Mouse (Mus musculus) MEL (cell line): ENCODE data around the gene Fars2. TPM values are rescaled to one million over a fixed set of nuclear protein-coding genes. Genes with fewer than 3 reads are reported as not detected.

ENCODE experiments used
- DNase-seq: peaks from one replicate; pipeline ENCODE4 v3.0.0; 2011; ENCODE audit warnings: low read depth, low spot score
- H3K27ac ChIP-seq: 2 replicates; pipeline ENCODE4 v1.5.1; 2012; ENCODE audit warnings: low read depth, mild to moderate bottlenecking, control low read depth, low read length, moderate library complexity; ENCODE audit not compliant: control insufficient read depth
- H3K27me3 ChIP-seq, 2 experiments: fragments of 150-350 bp in 1 of 2; sonication (generic) in 1 of 2; 2 replicates each; pipeline ENCODE4 v1.6.1; 2012; ENCODE audit warnings: low read length in 2 of 2, mild to moderate bottlenecking in 2 of 2, improper control_type of control experiment in 1 of 2, moderate library complexity in 1 of 2; ENCODE audit not compliant: insufficient read depth in 2 of 2, control insufficient read depth in 1 of 2
- H3K36me3 ChIP-seq, 2 experiments: 2 replicates each; pipeline ENCODE4 v1.6.1; 2012 to 2014; ENCODE audit warnings: low read length in 2 of 2, improper control_type of control experiment in 1 of 2, inconsistent platforms in 1 of 2, mild to moderate bottlenecking in 1 of 2; ENCODE audit not compliant: insufficient read depth in 2 of 2, control insufficient read depth in 1 of 2
- H3K4me1 ChIP-seq, 2 experiments: fragments of 150-350 bp in 1 of 2; sonication (generic) in 1 of 2; 2 replicates each; pipeline ENCODE4 v1.6.1; 2012; ENCODE audit warnings: low read length in 2 of 2, improper control_type of control experiment in 1 of 2, mild to moderate bottlenecking in 1 of 2; ENCODE audit not compliant: insufficient read depth in 2 of 2, control insufficient read depth in 1 of 2
- H3K4me3 ChIP-seq, 2 experiments: fragments of 150-350 bp in 1 of 2; sonication (generic) in 1 of 2; 2 replicates each; pipeline ENCODE4 v1.5.1; 2012; ENCODE audit warnings: low read depth in 2 of 2, low read length in 2 of 2, mild to moderate bottlenecking in 2 of 2, moderate library complexity in 2 of 2, control low read depth in 1 of 2, improper control_type of control experiment in 1 of 2; ENCODE audit not compliant: control insufficient read depth in 1 of 2, insufficient read depth in 1 of 2
- H3K79me2 ChIP-seq: 2 replicates; pipeline ENCODE4 v1.6.1; 2012; ENCODE audit warnings: mild to moderate bottlenecking, low read length, moderate library complexity; ENCODE audit not compliant: control insufficient read depth, poor library complexity, insufficient read depth
- H3K9ac ChIP-seq: 2 replicates; pipeline ENCODE4 v1.6.1; 2012; ENCODE audit warnings: low read depth, mild to moderate bottlenecking, control low read depth, low read length, moderate library complexity; ENCODE audit not compliant: control insufficient read depth, poor library complexity, severe bottlenecking
- H3K9me3 ChIP-seq: fragments of 150-350 bp; sonication (generic); replicated peaks from 2 replicates; pipeline ENCODE4 v1.6.1; 2012; ENCODE audit warnings: mild to moderate bottlenecking, low read length, improper control_type of control experiment, moderate library complexity; ENCODE audit not compliant: insufficient read depth
- CHD1 ChIP-seq: IDR thresholded peaks from 2 replicates; pipeline ENCODE4 v1.6.1; 2012; ENCODE audit warnings: low read depth, mild to moderate bottlenecking, inconsistent platforms, low read length, improper control_type of control experiment
- CTCF ChIP-seq, 3 experiments: IDR thresholded peaks in 2 of 3; conservative IDR thresholded peaks in 1 of 3; 2 replicates each; pipeline ENCODE4 v1.5.1; 2011 to 2012; ENCODE audit warnings: low read length in 3 of 3, low read depth in 2 of 3, mild to moderate bottlenecking in 2 of 3, improper control_type of control experiment in 1 of 3, inconsistent platforms in 1 of 3, mixed read lengths in 1 of 3, moderate library complexity in 1 of 3; ENCODE audit not compliant: control insufficient read depth in 1 of 3, insufficient read depth in 1 of 3, poor library complexity in 1 of 3, severe bottlenecking in 1 of 3
- E2F4 ChIP-seq: IDR thresholded peaks from 2 replicates; pipeline ENCODE4 v1.6.1; 2011; ENCODE audit warnings: low read depth, low read length, improper control_type of control experiment, borderline replicate concordance
- ELF1 ChIP-seq: IDR thresholded peaks from 2 replicates; pipeline ENCODE4 v1.6.1; 2014; ENCODE audit warnings: low read depth, mild to moderate bottlenecking, inconsistent platforms, low read length, improper control_type of control experiment, moderate library complexity
- MAZ ChIP-seq: IDR thresholded peaks from 2 replicates; pipeline ENCODE4 v1.6.1; 2012; ENCODE audit warnings: low read depth, mild to moderate bottlenecking, inconsistent platforms, low read length, improper control_type of control experiment
- MXI1 ChIP-seq: IDR thresholded peaks from 2 replicates; pipeline ENCODE4 v1.6.1; 2011; ENCODE audit warnings: mild to moderate bottlenecking, low read depth, low read length, improper control_type of control experiment
- NRF1 ChIP-seq: IDR thresholded peaks from 2 replicates; pipeline ENCODE4 v1.6.1; 2014; ENCODE audit warnings: low read depth, mild to moderate bottlenecking, inconsistent platforms, low read length, improper control_type of control experiment, moderate library complexity; ENCODE audit not compliant: poor library complexity, insufficient read depth, severe bottlenecking
- POLR2A ChIP-seq, 2 experiments: IDR thresholded peaks; 2 replicates each; pipeline ENCODE4 v1.6.1; 2011 to 2012; ENCODE audit warnings: low read length in 2 of 2, mild to moderate bottlenecking in 2 of 2, control low read depth in 1 of 2, improper control_type of control experiment in 1 of 2, low read depth in 1 of 2, moderate library complexity in 1 of 2; ENCODE audit not compliant: control insufficient read depth in 1 of 2, insufficient read depth in 1 of 2, poor library complexity in 1 of 2
- POLR2AphosphoS2 ChIP-seq: IDR thresholded peaks from 2 replicates; pipeline ENCODE4 v1.6.1; 2011; ENCODE audit warnings: low read length, improper control_type of control experiment
- RAD21 ChIP-seq: IDR thresholded peaks from 2 replicates; pipeline ENCODE4 v1.6.1; 2011; ENCODE audit warnings: mild to moderate bottlenecking, low read depth, low read length, improper control_type of control experiment
- RCOR1 ChIP-seq: IDR thresholded peaks from 2 replicates; pipeline ENCODE4 v1.6.1; 2012; ENCODE audit warnings: low read depth, mild to moderate bottlenecking, inconsistent platforms, low read length, improper control_type of control experiment
- TAL1 ChIP-seq: IDR thresholded peaks from 2 replicates; pipeline ENCODE4 v1.6.1; 2012; ENCODE audit warnings: mild to moderate bottlenecking, inconsistent platforms, low read length, moderate library complexity, mixed read lengths
- TBP ChIP-seq: IDR thresholded peaks from 2 replicates; pipeline ENCODE4 v1.8.0; 2011; ENCODE audit warnings: low read depth, low read length, improper control_type of control experiment
- TCF12 ChIP-seq: IDR thresholded peaks from 2 replicates; pipeline ENCODE4 v1.6.1; 2014; ENCODE audit warnings: low read depth, mild to moderate bottlenecking, inconsistent platforms, low read length, improper control_type of control experiment, moderate library complexity
- ZMIZ1 ChIP-seq: IDR thresholded peaks from 2 replicates; pipeline ENCODE4 v1.6.1; 2012; ENCODE audit warnings: low read depth, mild to moderate bottlenecking, inconsistent platforms, low read length, improper control_type of control experiment, moderate library complexity
- ZNF384 ChIP-seq: IDR thresholded peaks from 2 replicates; pipeline ENCODE4 v1.6.1; 2012; ENCODE audit warnings: low read depth, mild to moderate bottlenecking, inconsistent platforms, low read length, improper control_type of control experiment
- polyA plus RNA-seq, 2 experiments: library from polyadenylated mRNA; stranded (reverse) in 1 of 2; unstranded in 1 of 2; fragments of >175 nt in 1 of 2; fragments of >200 nt in 1 of 2; gene quantifications; 2 replicates each; pipeline versions ENCODE4 v1.2.1 to v1.2.4; 2012; ENCODE audit warnings: low replicate concordance in 2 of 2, low read depth in 1 of 2; ENCODE audit not compliant: insufficient read length in 2 of 2, insufficient read depth in 1 of 2, missing spikeins in 1 of 2
- total RNA-seq: library from RNA; depleted of rRNA; stranded (reverse); fragments of 300-350 nt; gene quantifications from 2 replicates; pipeline ENCODE4 v1.2.3, GENCODE M21; 2012

Fars2 gene
- total and polyA plus RNA-seq, 3 experiments = 32.6 to 39.2 TPM; not detected in 1

DNA sequence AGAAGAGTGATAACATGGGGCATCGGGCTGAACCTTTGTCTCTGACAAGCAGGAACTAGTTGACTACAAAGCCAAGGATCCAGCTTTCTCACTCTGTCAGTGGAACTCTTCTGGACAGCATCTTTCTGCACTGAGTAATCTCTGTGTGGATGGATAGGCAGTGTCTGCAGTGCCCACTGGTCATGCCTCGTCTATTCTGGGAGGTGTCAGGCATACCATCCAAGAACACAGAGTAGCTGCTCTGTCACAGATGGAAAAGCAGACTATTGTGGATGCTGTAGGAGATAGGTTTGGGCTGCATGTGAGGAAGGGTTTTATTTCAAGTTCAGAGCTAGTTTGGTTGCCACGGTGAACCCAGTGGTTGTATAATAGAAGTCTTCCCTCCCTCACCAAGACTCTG lies 414.7 kb downstream of the Fars2 start:
- TF ChIP-seq E2F4 (no peak), TCF12 (no peak), CTCF (IDR thresholded peaks at IDR 0.05 in 2 of 3, conservative IDR thresholded peaks at IDR 0.05 in 1 of 3; ENCODE audit: control insufficient read depth in 1 of 3, insufficient read depth in 1 of 3, low read depth in 2 of 3, low read length in 3 of 3, poor library complexity in 1 of 3, severe bottlenecking in 1 of 3) (no peak), MAZ (no peak), POLR2AphosphoS2 (no peak)
- DNase-seq = no peak
- H3K27me3 ChIP-seq = no peaks in the 10 kb centered on the region
- peaks cover 0 to 8% of the 10 kb centered on the region in 2 experiments; a peak in 2 of 4 replicates for H3K4me1 ChIP-seq
- peaks cover 0 to 11% of the 10 kb centered on the region in 2 experiments; a peak in 2 of 4 replicates for H3K36me3 ChIP-seq
- H3K4me3 ChIP-seq = no peak overlapping the region
- no peaks in the 10 kb centered on the region for H3K9me3 ChIP-seq
- H3K79me2 ChIP-seq = no peaks in the 10 kb centered on the region
- H3K27ac ChIP-seq = no peak overlapping the region
- no peak overlapping the region for H3K9ac ChIP-seq

DNA sequence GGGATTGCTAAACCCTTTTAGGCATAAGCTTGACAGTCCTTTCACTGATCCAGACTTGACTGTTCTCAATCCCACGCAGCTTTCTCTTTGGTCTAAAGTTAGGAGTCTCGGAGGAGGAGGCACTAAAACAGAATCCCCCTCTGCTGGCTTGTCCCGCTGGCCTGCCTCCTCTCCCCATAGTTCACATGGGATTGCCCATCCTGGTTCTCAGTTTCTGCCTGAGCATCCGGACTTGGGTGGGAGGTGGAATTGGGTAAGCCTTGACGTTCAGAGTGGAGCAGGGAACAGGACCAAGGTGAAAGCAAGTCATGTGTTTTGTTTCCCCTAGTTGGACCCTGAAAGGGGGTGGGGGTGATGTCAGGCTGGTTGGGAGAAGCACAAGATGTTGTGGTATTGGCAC lies 415.9 kb downstream of the Fars2 start:
- Histone ChIP-seq H3K27me3 (no peaks in the 10 kb centered on the region), H3K36me3 (peaks cover 0 to 9% of the 10 kb centered on the region in 2 experiments; a peak in 2 of 4 replicates), H3K4me3 (no peak overlapping the region), H3K79me2 (no peaks in the 10 kb centered on the region), H3K9ac (no peak overlapping the region), H3K9me3 (no peaks in the 10 kb centered on the region), H3K4me1 (peaks cover 0 to 8% of the 10 kb centered on the region in 2 experiments; a peak in 1 of 4 replicates), H3K27ac (no peak overlapping the region)
- TF ChIP-seq ELF1 (no peak), TBP (no peak), ZNF384 (no peak), CHD1 (no peak), TCF12 (no peak), TAL1 (no peak), RAD21 (no peak), RCOR1 (no peak), POLR2A (IDR thresholded peaks at IDR 0.05; ENCODE audit: control insufficient read depth in 1 of 2, insufficient read depth in 1 of 2, low read depth in 1 of 2, low read length in 2 of 2, poor library complexity in 1 of 2) (no peak), ZMIZ1 (no peak), MXI1 (no peak)
- DNase-seq = no peak

DNA sequence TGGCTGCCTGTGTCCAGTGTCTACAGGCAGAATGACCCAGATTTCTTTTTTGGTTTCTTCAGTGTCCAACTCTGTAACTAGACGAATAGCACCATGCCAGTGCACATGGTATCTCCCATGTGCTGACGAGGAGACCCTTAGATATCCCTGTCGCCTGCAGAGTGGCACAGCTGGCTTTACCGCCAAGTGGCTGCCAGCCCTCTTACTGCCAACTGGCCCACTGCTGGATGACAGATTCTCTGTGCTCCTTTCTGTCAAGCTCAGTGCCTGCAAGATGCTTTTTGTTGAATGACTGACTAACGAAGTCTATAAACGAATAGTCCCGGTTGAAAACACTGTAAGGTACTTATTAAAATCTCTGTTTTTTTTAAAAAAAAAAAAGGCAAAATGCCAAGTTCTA lies 416.3 kb downstream of the Fars2 start:
- Histone ChIP-seq H3K27me3 (no peaks in the 10 kb centered on the region), H3K4me3 (no peak overlapping the region), H3K27ac (no peak overlapping the region), H3K4me1 (peaks cover 0 to 5% of the 10 kb centered on the region in 2 experiments; a peak in 1 of 4 replicates), H3K9me3 (no peaks in the 10 kb centered on the region), H3K79me2 (no peaks in the 10 kb centered on the region), H3K36me3 (peaks cover 0 to 6% of the 10 kb centered on the region in 2 experiments; a peak in 1 of 4 replicates), H3K9ac (no peak overlapping the region)
- no peak for DNase-seq
- no peak for TF ChIP-seq POLR2A (IDR thresholded peaks at IDR 0.05; ENCODE audit: control insufficient read depth in 1 of 2, insufficient read depth in 1 of 2, low read depth in 1 of 2, low read length in 2 of 2, poor library complexity in 1 of 2)
- no peak for TF ChIP-seq CHD1
- no peak for TF ChIP-seq NRF1
